Mouse (Mus musculus): Measurements from ENCODE around the gene Fam198a. TPM values are rescaled to one million over a fixed set of nuclear protein-coding genes. Genes with fewer than 3 reads are reported as not detected.

Fam198a gene
- polyA plus RNA-seq, 1 experiment from 2014 or later, result 2.5 TPM

DNA sequence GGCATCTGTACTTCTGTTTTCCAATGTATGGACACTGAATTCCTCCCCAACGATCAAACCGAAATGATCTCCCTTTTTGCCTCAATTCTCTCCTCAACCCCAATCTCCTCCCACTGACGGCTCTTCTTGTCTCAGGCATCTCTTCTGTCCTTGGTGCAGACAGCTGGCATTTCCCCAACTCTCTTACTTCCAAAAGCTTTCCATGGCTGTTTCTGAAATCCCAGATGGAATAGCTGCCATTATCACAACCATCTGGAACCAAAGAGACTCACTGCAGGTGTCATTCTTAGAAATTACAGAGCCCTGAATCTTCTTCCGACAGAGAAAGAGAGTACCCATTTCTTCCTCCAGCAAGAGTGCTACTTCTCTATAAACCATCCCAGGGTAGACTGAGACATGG lies 15.9 kb upstream of the Fam198a start:
- 83% methylated on average over 4 of the region's 4 CpGs for WGBS
- Histone ChIP-seq H3K36me3 (no peaks in the 10 kb centered on the region), H3K27me3 (no peaks in the 10 kb centered on the region), H3K27ac (no peak overlapping the region), H3K4me2 (no peak overlapping the region), H3K9me3 (no peaks in the 10 kb centered on the region), H3K4me1 (0 out of 2 replicates have a peak, but pooled peaks cover 3% of the 10 kb centered on the region), H3K9ac (no peak overlapping the region), H3K4me3 (no peak overlapping the region)
- ATAC-seq (ENCODE audit: borderline replicate concordance, extremely low read depth, low FRiP score, low TSS enrichment), result no peak

DNA sequence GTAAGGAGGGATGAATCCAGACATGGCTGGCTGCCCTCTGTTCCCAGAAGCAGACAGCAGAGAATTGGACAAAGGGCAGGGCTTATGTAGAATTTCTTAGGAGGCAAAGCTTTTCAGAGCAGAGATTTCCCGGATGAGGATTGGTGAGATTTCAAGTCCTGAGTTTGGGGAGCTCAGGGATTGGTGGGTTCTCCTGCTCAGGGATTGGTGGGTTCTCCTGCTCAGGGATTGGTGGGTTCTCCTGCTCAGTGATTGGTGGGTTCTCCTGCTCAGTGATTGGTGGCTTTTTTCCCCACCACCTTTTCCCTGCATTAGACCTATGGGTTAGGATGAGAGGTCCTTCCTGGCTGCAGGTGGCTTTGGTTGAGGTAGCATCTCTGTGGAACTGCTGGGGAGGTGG lies 13.8 kb upstream of the Fam198a start:
- H3K27me3 ChIP-seq, result no peaks in the 10 kb centered on the region
- H3K4me2 ChIP-seq, result peak overlapping the region; percentile 52; the same call in 1 of the 2 replicates
- H3K4me1 ChIP-seq, result 0 out of 2 replicates have a peak, but pooled peaks cover 3% of the 10 kb centered on the region
- no peak overlapping the region for H3K9ac ChIP-seq
- no peaks in the 10 kb centered on the region for H3K9me3 ChIP-seq
- WGBS, result 70% methylated on average over 1 of the region's 1 CpGs
- ATAC-seq (ENCODE audit: borderline replicate concordance, extremely low read depth, low FRiP score, low TSS enrichment), result 0 out of 2 replicates have a peak, but pooled peaks have one; percentile 14
- H3K36me3 ChIP-seq, result no peaks in the 10 kb centered on the region
- no peak overlapping the region for H3K27ac ChIP-seq
- no peak overlapping the region for H3K4me3 ChIP-seq

DNA sequence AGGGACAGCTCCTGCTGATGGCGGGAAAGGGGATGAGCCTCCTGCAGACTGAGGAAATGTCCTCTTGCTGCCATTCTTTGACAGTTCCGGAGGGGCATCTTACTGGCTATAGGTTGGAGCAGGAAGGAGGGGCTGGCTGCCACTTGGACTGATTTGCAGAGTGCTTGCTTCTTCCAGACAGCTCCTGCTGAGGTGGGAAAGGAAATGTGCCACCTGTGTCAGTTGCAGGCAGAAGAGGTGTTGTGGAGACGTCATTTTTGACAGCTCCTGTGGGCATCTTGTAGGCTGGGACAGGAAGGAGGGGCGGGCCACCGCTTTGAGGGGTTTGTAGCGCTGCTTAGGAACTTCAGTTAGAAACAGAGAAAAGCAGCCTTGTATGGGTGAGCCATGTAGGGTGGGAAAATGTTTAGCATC lies 13.3 kb upstream of the Fam198a start:
- no peak overlapping the region for H3K27ac ChIP-seq
- 31% methylated on average over 6 of the region's 6 CpGs for WGBS
- H3K4me1 ChIP-seq, result 0 out of 2 replicates have a peak, but pooled peaks cover 3% of the 10 kb centered on the region
- H3K36me3 ChIP-seq, result no peaks in the 10 kb centered on the region
- no peaks in the 10 kb centered on the region for H3K27me3 ChIP-seq
- H3K4me2 ChIP-seq, result peak overlapping the region; percentile 52
- H3K4me3 ChIP-seq, result peak overlapping the region; percentile 48
- ATAC-seq (ENCODE audit: borderline replicate concordance, extremely low read depth, low FRiP score, low TSS enrichment), result peak; percentile 35; the same call in 1 of the 2 replicates
- H3K9ac ChIP-seq, result no peak overlapping the region
- no peaks in the 10 kb centered on the region for H3K9me3 ChIP-seq

DNA sequence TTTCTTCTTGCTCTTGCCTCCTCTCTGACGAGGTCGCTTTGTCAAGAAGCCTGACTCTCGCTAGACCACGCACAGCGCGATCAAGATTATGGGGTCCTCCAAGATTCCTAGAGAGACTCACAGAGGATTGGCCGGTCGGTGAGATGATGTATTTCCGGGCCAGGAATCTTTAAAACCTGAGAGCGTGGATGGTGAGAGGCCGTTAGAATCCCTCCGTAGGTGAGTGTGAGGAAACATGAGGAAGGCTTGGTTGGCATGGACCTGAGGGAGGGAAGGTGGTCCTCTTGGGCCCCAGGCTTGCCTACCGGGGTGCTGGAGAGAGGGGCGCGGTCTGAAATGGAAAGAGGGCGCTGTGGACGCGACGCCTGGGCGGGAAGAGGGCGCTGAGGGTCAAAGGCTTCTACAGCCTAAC lies 12.8 kb upstream of the Fam198a start:
- H3K4me1 ChIP-seq, result 0 out of 2 replicates have a peak, but pooled peaks cover 3% of the 10 kb centered on the region

DNA sequence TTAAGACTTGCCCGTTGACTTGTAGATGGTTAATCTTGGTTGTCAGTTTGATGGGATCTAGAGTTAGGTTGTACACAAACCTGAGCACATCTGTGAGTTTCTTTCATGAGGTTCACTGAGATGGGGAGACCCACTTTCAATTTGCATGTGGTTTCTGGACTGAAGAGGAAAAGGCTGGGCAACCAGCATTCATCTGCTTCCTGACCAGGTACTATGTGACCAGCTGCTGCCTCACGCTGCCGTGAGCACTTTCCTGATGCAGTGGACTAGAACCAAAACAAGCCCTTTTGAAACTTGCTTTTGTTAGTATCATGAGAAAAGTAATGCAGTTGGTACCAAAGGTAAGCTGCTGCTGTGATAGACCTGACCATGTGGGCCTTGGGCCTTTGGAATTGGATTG lies 7.8 kb upstream of the Fam198a start:
- no peaks in the 10 kb centered on the region for H3K27me3 ChIP-seq
- H3K4me2 ChIP-seq, result no peak overlapping the region
- H3K36me3 ChIP-seq, result no peaks in the 10 kb centered on the region

More for the DNA sequence above, 12.8 kb upstream of the Fam198a start:
- H3K9ac ChIP-seq, result peak overlapping the region; percentile 40
- H3K27ac ChIP-seq, result no peak overlapping the region
- 51% methylated on average over 21 of the region's 21 CpGs for WGBS
- no peaks in the 10 kb centered on the region for H3K27me3 ChIP-seq
- no peaks in the 10 kb centered on the region for H3K36me3 ChIP-seq
- ATAC-seq (ENCODE audit: borderline replicate concordance, extremely low read depth, low FRiP score, low TSS enrichment), result peak; percentile 72; the same call in 1 of the 2 replicates
- H3K4me3 ChIP-seq, result peak overlapping the region; percentile 48
- H3K4me2 ChIP-seq, result peak overlapping the region; percentile 52
- H3K9me3 ChIP-seq, result no peaks in the 10 kb centered on the region

DNA sequence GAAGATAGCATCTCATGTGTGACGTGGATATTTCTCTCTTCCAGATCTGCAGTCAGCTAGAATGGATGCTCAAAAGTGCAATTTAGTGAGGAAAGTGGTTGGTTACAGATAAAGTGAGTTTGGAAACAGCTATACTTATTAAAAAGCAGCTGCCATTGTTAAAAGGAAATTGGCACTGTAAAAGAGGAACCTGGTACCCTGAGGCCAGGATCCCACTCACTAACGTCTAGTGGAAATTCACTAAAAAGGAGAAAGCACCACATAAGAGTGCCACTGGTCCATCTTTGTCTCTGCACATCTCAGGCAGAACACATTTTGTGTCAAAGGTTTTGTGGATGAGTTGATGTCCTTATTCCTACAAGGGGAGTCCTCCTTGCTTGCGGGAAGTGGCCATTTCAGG lies 7.2 kb upstream of the Fam198a start:
- Histone ChIP-seq H3K36me3 (no peaks in the 10 kb centered on the region), H3K4me2 (no peak overlapping the region), H3K4me3 (no peak overlapping the region), H3K27me3 (no peaks in the 10 kb centered on the region), H3K9me3 (no peaks in the 10 kb centered on the region), H3K27ac (no peak overlapping the region), H3K4me1 (no peaks in the 10 kb centered on the region; the same call in 1 of the 2 replicates), H3K9ac (no peak overlapping the region)
- no peak for ATAC-seq (ENCODE audit: borderline replicate concordance, extremely low read depth, low FRiP score, low TSS enrichment)
- 84% methylated on average over 3 of the region's 3 CpGs for WGBS

More for the DNA sequence above, 7.8 kb upstream of the Fam198a start:
- 75% methylated on average over 3 of the region's 3 CpGs for WGBS
- Histone ChIP-seq H3K9me3 (no peaks in the 10 kb centered on the region), H3K27ac (no peak overlapping the region), H3K4me1 (0 out of 2 replicates have a peak, but pooled peaks cover 3% of the 10 kb centered on the region), H3K9ac (no peak overlapping the region), H3K4me3 (no peak overlapping the region)
- no peak for ATAC-seq (ENCODE audit: borderline replicate concordance, extremely low read depth, low FRiP score, low TSS enrichment)

DNA sequence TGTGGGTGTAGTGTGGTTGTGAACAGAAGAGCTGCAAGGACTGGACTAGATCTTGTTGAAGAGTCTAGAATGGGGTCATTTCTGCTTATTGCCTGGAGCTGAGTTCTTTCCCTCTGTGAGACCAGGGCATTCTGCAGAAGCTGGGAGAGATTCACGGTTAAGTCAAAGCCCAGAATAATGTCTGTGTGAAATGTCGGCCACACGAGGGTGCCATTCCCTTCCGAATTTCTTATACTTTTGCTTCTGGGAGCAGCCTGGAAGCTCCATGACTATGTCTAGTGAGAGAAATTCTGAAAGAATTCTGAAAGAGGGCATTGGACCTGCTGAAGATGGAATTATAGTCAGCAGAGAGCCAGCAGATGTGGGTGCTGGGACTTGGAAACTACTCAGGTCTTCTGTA lies 3.0 kb upstream of the Fam198a start:
- Histone ChIP-seq H3K4me1 (peaks cover 25% of the 10 kb centered on the region), H3K9me3 (no peaks in the 10 kb centered on the region), H3K27ac (no peak overlapping the region), H3K27me3 (no peaks in the 10 kb centered on the region), H3K9ac (no peak overlapping the region), H3K4me2 (no peak overlapping the region), H3K36me3 (no peaks in the 10 kb centered on the region), H3K4me3 (no peak overlapping the region)
- 6% methylated on average over 4 of the region's 4 CpGs for WGBS
- no peak for ATAC-seq (ENCODE audit: borderline replicate concordance, extremely low read depth, low FRiP score, low TSS enrichment)

DNA sequence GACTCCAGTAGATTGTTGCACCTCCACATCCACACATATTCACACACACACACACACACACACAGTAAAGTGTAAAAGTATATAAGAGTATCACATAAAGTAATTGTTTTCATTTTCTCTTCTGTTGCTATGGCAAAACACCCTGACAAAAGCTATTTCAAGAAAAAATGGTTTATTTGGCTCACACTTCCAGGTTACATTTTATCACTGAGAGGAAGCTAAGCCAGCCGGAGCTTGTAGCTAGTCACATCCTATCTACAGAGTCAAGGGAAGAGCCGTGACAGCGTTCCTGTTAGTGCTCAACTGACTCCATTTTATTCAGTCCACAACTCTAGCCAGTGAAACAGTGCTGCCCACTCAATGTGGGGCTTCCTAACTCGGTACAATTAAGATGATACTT lies 2.4 kb upstream of the Fam198a start:
- Histone ChIP-seq H3K4me3 (no peak overlapping the region), H3K36me3 (no peaks in the 10 kb centered on the region), H3K4me1 (peaks cover 25% of the 10 kb centered on the region), H3K4me2 (no peak overlapping the region), H3K9me3 (no peaks in the 10 kb centered on the region), H3K9ac (no peak overlapping the region), H3K27ac (no peak overlapping the region), H3K27me3 (no peaks in the 10 kb centered on the region)
- ATAC-seq (ENCODE audit: borderline replicate concordance, extremely low read depth, low FRiP score, low TSS enrichment), result no peak
- 46% methylated on average over 4 of the region's 4 CpGs for WGBS

DNA sequence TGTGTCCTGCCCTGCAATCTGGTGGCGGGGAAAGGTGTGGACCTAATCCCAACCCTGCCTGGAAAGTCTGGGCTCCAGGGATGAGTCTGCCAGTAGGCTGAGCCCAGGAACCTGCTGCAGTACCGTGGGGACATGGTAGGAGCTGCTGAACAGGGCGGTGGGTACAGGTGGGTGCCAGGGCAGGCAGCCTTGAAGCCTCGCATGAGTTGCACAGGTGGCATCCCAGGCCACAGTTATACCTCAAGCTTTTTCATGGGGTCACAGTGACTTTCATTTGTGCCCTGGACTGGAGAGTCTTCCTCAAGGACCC lies 281 bp downstream of the Fam198a start:
- Histone ChIP-seq H3K27ac (peak overlapping the region; percentile 85), H3K27me3 (no peaks in the 10 kb centered on the region), H3K36me3 (no peaks in the 10 kb centered on the region), H3K4me1 (peaks cover 25% of the 10 kb centered on the region), H3K9me3 (no peaks in the 10 kb centered on the region), H3K9ac (peak overlapping the region; percentile 47), H3K4me3 (peak overlapping the region; percentile 38), H3K4me2 (peak overlapping the region; percentile 72)
- 26% methylated on average over 4 of the region's 4 CpGs for WGBS
- ATAC-seq (ENCODE audit: borderline replicate concordance, extremely low read depth, low FRiP score, low TSS enrichment), result peak; percentile 56

DNA sequence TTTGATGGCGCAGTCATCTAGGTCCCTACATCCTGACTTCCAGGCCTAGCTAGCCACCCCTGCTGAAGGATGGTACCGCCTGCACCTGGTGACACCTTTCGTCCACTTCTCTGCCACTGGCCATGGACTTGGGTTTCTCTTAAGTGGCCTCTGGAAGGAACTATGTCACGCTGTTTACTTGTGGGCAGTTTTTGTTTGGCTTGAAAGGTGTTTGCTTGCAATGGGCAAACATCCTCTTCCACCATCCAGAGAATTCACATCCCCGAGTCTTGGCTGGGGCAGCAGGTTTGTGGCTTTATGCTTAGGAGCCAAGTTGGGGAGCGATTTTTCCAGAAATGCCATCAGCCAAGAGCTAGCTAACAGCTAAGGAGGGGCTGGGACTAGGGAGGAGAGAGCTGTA lies 1.8 kb downstream of the Fam198a start:
- H3K4me3 ChIP-seq, result no peak overlapping the region
- H3K4me1 ChIP-seq, result peaks cover 25% of the 10 kb centered on the region
- H3K36me3 ChIP-seq, result no peaks in the 10 kb centered on the region
- no peak overlapping the region for H3K4me2 ChIP-seq
- H3K27me3 ChIP-seq, result no peaks in the 10 kb centered on the region
- H3K9me3 ChIP-seq, result no peaks in the 10 kb centered on the region
- no peak overlapping the region for H3K9ac ChIP-seq
- ATAC-seq (ENCODE audit: borderline replicate concordance, extremely low read depth, low FRiP score, low TSS enrichment), result no peak
- WGBS, result 81% methylated on average over 6 of the region's 6 CpGs
- H3K27ac ChIP-seq, result no peak overlapping the region

DNA sequence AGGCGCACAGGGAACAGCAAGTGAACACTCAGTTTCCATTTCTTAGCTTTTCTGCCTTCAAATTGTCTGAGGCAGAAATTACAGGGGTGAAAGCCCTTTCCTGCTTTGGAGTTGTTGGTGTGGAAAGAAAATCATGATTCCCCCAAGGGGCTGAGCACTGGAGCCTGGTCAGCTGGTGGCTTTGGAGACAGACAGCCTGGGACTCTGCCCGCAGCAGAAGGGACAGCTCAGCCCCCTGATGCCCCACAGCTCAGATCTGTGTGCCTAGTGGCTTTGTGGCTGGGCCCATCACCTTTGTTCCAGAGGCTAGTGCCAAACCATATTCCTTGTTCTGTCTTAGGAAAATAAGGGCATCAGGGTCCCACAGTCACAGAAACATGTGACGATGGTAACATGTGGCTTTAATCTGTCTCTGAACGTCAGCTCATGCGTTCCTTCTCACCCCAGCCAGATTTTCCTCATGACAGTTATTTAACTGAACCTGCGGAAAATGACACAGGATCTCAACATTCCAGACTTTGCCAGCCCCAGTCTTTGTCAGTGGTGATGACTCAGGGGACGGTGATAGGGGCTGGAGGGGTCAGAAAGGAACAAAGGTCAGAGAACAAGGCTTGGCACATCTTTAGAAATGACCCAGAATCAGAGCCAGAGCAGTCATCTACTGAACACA lies 9.3 kb downstream of the Fam198a start:
- H3K9ac ChIP-seq, result no peak overlapping the region
- 43% methylated on average over 7 of the region's 7 CpGs for WGBS
- ATAC-seq (ENCODE audit: borderline replicate concordance, extremely low read depth, low FRiP score, low TSS enrichment), result no peak

DNA sequence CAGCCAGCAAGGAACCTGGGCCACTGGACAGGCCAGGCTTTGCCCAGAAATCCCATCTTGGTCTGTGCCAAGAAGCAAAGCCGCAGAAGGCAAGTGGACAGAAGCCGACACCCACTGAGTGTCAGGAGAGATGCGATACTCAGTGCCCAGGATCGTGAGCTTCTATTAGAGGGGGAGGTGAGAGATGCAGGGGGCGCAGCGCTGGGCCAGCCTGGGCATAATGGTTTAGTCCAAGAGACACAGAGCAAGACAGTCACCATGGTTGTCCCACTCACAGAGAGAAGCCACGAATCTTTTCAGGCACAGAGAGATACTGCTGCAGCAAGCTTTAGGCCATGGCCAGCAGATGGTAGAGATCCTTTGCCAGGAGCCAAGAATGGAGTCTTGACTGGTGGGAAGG lies 14.2 kb downstream of the Fam198a start:
- no peaks in the 10 kb centered on the region for H3K9me3 ChIP-seq
- H3K4me2 ChIP-seq, result no peak overlapping the region
- H3K27ac ChIP-seq, result no peak overlapping the region
- H3K4me3 ChIP-seq, result no peak overlapping the region
- ATAC-seq (ENCODE audit: borderline replicate concordance, extremely low read depth, low FRiP score, low TSS enrichment), result no peak
- H3K4me1 ChIP-seq, result peaks cover 8% of the 10 kb centered on the region; the same call in 1 of the 2 replicates
- H3K9ac ChIP-seq, result no peak overlapping the region
- no peaks in the 10 kb centered on the region for H3K27me3 ChIP-seq
- WGBS, result 79% methylated on average over 7 of the region's 7 CpGs
- H3K36me3 ChIP-seq, result no peaks in the 10 kb centered on the region

More for the DNA sequence above, 9.3 kb downstream of the Fam198a start:
- Histone ChIP-seq H3K9me3 (no peaks in the 10 kb centered on the region), H3K4me2 (no peak overlapping the region), H3K4me1 (no peaks in the 10 kb centered on the region), H3K4me3 (no peak overlapping the region), H3K27me3 (no peaks in the 10 kb centered on the region), H3K27ac (no peak overlapping the region), H3K36me3 (no peaks in the 10 kb centered on the region)
